Mouse (Mus musculus) kidney, adult 8-10 months (tissue): ENCODE data around the gene Mybpc2.
A peak's percentile ranks its signal among the peaks of the same experiment; 100 is the strongest.

Source experiments
- DNase-seq, 2 experiments: peaks; one replicate each; pipeline ENCODE4 v3.0.0; 2022

Gene Mybpc2

GRCm38 (mm10) chr7:44543071-44543470, 18.6 kb upstream of the Mybpc2 start:
- no peak for DNase-seq

GRCm38 (mm10) chr7:44542555-44542954, 18.1 kb upstream of the Mybpc2 start:
- DNase-seq: no peak

DNA sequence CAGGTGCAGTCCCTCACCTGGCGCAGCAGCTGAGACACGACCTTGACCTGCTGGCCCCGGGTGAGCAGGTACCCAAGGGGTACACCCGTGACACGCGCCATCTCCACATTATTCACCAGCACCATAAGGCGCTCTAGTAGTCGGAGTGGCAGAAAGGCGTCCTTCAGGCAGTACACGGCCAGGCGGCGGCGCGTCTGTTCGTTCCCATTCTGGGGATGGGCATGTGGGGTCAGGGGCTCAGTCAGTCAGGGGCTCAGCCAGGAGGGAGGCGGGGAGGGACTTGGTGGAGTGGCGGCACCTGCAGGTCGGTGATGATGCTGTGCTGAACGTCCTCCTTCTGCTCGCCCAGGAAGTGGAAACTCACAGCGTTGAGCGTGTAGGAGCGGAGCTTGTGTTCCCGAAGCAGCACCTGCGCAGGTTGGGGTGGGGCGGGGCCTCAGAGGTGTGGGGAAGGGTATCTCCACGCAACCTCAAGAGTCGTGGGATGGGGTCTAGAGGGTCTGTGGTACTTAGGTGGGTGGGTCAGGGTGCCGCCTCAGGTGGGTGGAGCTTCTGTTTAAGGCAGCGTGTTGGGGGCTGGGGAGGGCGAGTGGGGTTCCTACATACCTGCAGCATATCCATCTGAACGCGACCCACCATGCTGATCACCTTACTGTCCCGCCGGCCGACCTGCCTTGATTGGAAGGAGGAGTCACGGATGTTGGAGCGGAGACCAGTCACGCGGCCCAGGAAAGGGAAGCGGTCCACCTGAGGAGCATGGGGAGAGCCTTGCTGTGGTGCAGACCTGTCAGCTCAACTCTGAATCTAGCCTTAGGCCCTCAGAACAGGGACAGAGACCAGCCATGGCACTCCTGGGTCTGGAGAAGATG, 14.5 kb upstream of the Mybpc2 start:
- no peak for DNase-seq

GRCm38 (mm10) chr7:44537496-44537895, 13.0 kb upstream of the Mybpc2 start:
- DNase-seq: no peak

DNA sequence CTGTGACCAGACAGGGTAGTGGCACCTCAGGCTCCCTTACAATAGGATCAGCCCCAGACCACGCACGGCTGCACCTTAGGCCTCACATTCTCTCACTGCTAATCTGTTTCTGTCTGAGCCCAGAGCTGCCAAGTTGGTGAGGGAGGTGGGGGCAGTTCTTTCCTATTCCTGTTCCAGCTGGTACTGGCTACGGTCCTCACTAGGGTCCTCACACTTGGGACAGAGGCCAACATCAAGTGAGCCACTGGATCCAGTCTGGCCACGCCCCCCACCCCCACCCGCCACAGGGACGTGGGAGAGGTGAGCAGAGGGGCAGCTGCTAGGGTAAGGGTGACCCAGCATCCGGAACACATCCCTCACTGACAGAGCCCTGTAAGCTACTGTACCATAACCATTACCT, 12.6 kb upstream of the Mybpc2 start:
- no peak for DNase-seq

- DNase-seq: peak; percentile 51 to 52
Observed at GRCm38 (mm10) chr7:44536590-44536968, 12.1 kb upstream of the Mybpc2 start.

DNA sequence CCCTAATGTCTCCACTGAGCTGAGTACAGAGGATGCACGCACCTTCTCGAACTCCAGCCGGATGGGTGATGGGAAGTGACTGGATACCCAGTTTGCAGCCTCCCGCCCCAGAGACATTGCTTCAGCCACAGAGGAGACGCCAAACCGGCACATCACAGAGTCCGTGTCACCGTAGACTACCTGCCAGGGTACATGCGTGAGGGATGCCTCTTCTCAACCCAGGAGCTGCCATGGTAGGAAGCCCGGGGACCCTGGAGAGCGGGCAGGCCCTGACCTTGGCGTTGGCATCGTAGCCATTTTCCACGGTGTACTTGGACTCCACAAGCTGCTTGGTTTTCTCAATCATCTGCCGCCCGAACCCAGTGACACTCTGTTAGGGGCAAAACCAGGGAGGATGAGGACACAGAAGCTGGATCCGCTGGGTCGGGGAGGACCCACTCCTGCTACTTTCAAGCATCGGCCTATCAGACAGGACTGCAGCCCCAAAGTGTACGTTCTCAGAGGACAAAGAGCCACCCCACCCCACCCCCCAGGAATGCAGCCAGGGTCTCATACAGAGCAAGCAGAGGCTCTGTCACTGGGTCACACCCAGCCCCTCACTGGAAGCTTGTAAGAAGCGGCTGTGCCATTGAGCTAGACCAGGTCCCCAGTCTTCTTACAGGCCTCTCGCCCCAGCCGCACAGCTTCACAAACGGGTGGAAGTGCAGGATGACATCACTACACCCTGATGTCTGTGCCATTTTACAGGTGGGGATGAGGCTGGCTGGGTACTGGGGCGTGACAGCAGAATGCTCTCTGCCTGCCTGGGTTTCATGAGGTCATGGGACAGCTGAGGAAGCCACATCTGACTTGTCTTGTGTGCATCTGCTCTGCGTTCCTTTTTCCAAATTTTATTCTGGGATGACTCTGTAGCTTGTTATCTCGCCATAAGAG, 11.5 kb upstream of the Mybpc2 start:
- no peak for DNase-seq

DNA sequence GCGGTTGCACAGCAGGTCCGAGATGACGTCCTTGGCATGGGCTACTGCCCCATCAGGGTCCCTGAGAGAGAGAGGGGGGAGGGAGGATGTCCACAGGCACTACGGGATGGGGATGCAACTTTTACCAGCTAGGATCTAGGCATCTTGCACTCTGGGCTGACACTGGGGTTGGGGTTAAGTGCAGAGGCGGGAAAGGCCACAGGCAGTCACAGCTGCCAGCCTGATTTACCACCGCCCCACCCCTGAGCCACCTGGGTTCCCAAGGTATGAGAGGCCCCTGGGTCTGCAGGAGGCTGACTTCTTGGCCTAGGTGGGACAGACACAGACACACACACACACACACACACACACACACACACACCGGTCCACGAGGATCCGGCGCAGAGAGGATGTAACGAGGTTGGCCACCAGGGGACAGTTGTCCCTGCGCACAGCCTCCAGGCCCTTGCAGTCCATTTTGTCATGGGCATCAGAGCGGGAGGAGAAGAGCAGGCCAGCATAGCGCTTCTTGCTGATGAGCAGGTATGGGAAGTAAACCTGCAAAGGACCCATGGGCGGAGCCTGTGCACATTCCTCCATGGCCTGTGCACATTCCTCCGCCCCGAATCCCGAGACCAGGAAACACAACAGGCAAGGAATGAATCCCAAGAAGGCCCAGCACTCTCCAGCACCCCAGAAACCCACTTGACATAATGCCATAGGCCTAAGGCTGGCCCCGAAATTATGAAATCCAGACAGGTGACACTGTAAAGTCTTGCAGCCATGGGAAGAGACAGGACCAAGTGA, 10.4 kb upstream of the Mybpc2 start:
- DNase-seq: no peak

GRCm38 (mm10) chr7:44534242-44534641, 9.8 kb upstream of the Mybpc2 start:
- no peak for DNase-seq

- no peak for DNase-seq
Observed at GRCm38 (mm10) chr7:44533746-44534045, 9.2 kb upstream of the Mybpc2 start.

- DNase-seq: no peak
Observed at GRCm38 (mm10) chr7:44532918-44533745, 8.7 kb upstream of the Mybpc2 start.

- no peak for DNase-seq
Observed at GRCm38 (mm10) chr7:44531946-44532732, 7.7 kb upstream of the Mybpc2 start, which contains the start of gene Spib. Gene Spib (minus strand): TSS chr7:44532071.

DNA sequence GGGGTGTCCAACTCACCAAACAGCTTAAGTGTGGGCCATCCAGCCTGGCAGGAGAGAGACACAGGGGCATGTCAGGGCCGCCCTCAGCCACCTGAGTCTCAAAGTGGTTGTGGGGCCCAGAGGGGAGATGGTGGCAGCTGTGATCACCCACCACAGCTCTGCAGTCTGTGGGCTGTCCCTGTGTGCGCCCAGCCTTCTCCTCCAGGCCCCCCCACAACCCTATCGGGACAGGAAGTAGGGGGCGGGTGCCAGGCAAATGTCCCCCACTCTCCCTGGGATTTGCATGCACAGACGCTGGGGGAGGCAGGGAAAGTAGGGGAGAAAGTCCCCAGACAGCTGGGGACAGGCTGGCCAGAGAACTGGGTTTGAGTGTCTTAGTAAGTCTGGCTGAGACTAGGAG, 6.8 kb upstream of the Mybpc2 start:
- no peak for DNase-seq

GRCm38 (mm10) chr7:44530507-44530906, 6.1 kb upstream of the Mybpc2 start:
- no peak for DNase-seq

- no peak for DNase-seq
Observed at GRCm38 (mm10) chr7:44529518-44529917, 5.1 kb upstream of the Mybpc2 start.

- DNase-seq: peak; percentile 85
Observed at GRCm38 (mm10) chr7:44527483-44528398, 3.3 kb upstream of the Mybpc2 start.

- DNase-seq: no peak
Observed at GRCm38 (mm10) chr7:44526414-44527154, 2.1 kb upstream of the Mybpc2 start.

GRCm38 (mm10) chr7:44525126-44525832, 823 bp upstream of the Mybpc2 start:
- peak; percentile 90 to 92 for DNase-seq

GRCm38 (mm10) chr7:44523056-44523455, 1.4 kb downstream of the Mybpc2 start:
- DNase-seq: no peak
